Mouse (Mus musculus) cortical plate, adult 2 months (tissue): ENCODE data around the gene 1700024P04Rik.

Experiments
- CTCF ChIP-seq: fragments of 200-500 bp; IDR thresholded peaks from 2 replicates; pipeline ENCODE4 v1.5.1; 2011; ENCODE audit warnings: mild to moderate bottlenecking, control low read depth, low read length; ENCODE audit not compliant: insufficient read depth; ENCODE audit errors: extremely low read depth
- POLR2A ChIP-seq: fragments of 200-500 bp; IDR thresholded peaks from 2 replicates; pipeline ENCODE4 v1.6.1; 2011; ENCODE audit warnings: mild to moderate bottlenecking, low read length, control low read depth; ENCODE audit not compliant: insufficient read depth; ENCODE audit errors: extremely low read depth

DNA sequence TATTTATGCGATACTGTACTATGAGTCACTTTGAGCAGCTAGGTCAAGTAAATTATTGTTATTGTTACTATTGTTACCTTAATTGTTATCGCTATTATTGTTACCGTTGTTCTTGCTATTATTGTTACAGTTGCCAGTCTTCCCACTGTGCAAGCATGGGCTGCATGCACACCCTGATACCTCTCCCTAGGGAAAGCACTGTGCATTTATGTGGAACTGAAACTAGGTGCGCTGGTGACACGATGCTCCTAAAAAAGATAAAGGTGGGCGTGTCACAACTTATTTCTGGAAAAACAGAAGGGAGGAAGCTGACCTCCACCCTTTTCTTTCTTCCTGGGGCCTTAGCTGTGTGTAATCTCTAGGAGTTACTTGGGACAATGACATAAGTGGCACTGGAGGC lies 16.4 kb downstream of the 1700024P04Rik start:
- no peak for TF ChIP-seq CTCF
- no peak for TF ChIP-seq POLR2A
